Mouse (Mus musculus) hindbrain, embryonic 10.5 days (tissue): Measurements from ENCODE around the gene 4930469K13Rik. TPM values are rescaled to one million over a fixed set of nuclear protein-coding genes. Genes with fewer than 3 reads are reported as not detected.
"Not testable (repeated sequence)": the region's sequence is repeated elsewhere in the genome, so short reads cannot be mapped to it uniquely, and the experiment has no call there.

ENCODE experiments used
- DNase-seq: peaks from one replicate; pipeline ENCODE4 v3.0.0-alpha.2; 2017; ENCODE audit warnings: low spot score
- H3K27ac ChIP-seq: fragments of 300-500 bp; sonication (generic); 2 replicates; pipeline ENCODE4 v1.5.1; 2016; ENCODE audit warnings: mild to moderate bottlenecking, moderate library complexity
- H3K27me3 ChIP-seq: fragments of 300-500 bp; sonication (generic); 2 replicates; pipeline ENCODE4 v1.6.1; 2016; ENCODE audit warnings: mild to moderate bottlenecking; ENCODE audit not compliant: poor library complexity, insufficient read depth, severe bottlenecking
- H3K36me3 ChIP-seq: fragments of 300-500 bp; sonication (generic); 2 replicates; pipeline ENCODE4 v1.6.1; 2016; ENCODE audit warnings: mild to moderate bottlenecking, moderate library complexity
- H3K4me1 ChIP-seq: fragments of 300-500 bp; sonication (generic); replicated peaks from 2 replicates; pipeline ENCODE4 v1.6.1; 2016; ENCODE audit warnings: mild to moderate bottlenecking
- H3K4me3 ChIP-seq: fragments of 300-500 bp; sonication (generic); 2 replicates; pipeline ENCODE4 v1.5.1; 2016; ENCODE audit warnings: mild to moderate bottlenecking, moderate library complexity
- H3K9me3 ChIP-seq: fragments of 300-500 bp; sonication (generic); 2 replicates; pipeline ENCODE4 v1.6.1; 2016; ENCODE audit warnings: mild to moderate bottlenecking, moderate library complexity
- WGBS: fragments of 180-500 bp; shearing (Covaris S2); methylation state at CpG from one replicate; pipeline ENCODE4 v1.1.7; 2016; 5-methylcytosine and 5-hydroxymethylcytosine counted together
- polyA plus RNA-seq: library from polyadenylated mRNA; unstranded; fragments of >200 nt; fragmentation: Nextera tagmentation; extraction: Ambion mirVana; gene quantifications from 2 replicates; pipeline ENCODE4 v1.2.1, GENCODE M21; 2016

Gene 4930469K13Rik
- polyA plus RNA-seq: not detected in 2 replicates

- 82% methylated on average over 10 of the region's 10 CpGs for WGBS
- H3K9me3 ChIP-seq: no peaks in the 10 kb centered on the region
- DNase-seq: no peak
Measured at GRCm38 (mm10) chr11:34098422-34098821, at the start of gene 4930469K13Rik. TSS of gene 4930469K13Rik (minus strand) at chr11:34098554.

GRCm38 (mm10) chr11:34146934-34147333 is 48.6 kb upstream of the 4930469K13Rik start:
- WGBS: 73% methylated on average over 5 of the region's 5 CpGs
- Histone ChIP-seq H3K27ac (no peak overlapping the region), H3K36me3 (no peaks in the 10 kb centered on the region), H3K9me3 (no peaks in the 10 kb centered on the region), H3K27me3 (no peaks in the 10 kb centered on the region), H3K4me1 (peaks cover 5% of the 10 kb centered on the region; the same call in 1 of the 2 replicates), H3K4me3 (no peak overlapping the region)
- no peak for DNase-seq

More at GRCm38 (mm10) chr11:34098422-34098821, at the start of gene 4930469K13Rik:
- no peaks in the 10 kb centered on the region for H3K4me1 ChIP-seq
- no peak within 1 kb of the TSS for H3K27ac ChIP-seq
- no peaks in the 10 kb centered on the region for H3K36me3 ChIP-seq
- no peak within 1 kb of the TSS for H3K4me3 ChIP-seq
- H3K27me3 ChIP-seq: no peaks in the 10 kb centered on the region

- DNase-seq: no peak
- WGBS: 74% methylated on average over 4 of the region's 4 CpGs
- H3K4me1 ChIP-seq: peaks cover 5% of the 10 kb centered on the region; the same call in 1 of the 2 replicates
- no peak overlapping the region for H3K4me3 ChIP-seq
- H3K9me3 ChIP-seq: no peaks in the 10 kb centered on the region
- H3K36me3 ChIP-seq: no peaks in the 10 kb centered on the region
- no peaks in the 10 kb centered on the region for H3K27me3 ChIP-seq
- H3K27ac ChIP-seq: no peak overlapping the region; the same call in 1 of the 2 replicates
Measured at GRCm38 (mm10) chr11:34144421-34144820, 46.1 kb upstream of the 4930469K13Rik start.

GRCm38 (mm10) chr11:34143984-34144383 is 45.6 kb upstream of the 4930469K13Rik start:
- 81% methylated on average over 5 of the region's 5 CpGs for WGBS
- Histone ChIP-seq H3K4me1 (peaks cover 5% of the 10 kb centered on the region; the same call in 1 of the 2 replicates), H3K36me3 (no peaks in the 10 kb centered on the region), H3K27me3 (no peaks in the 10 kb centered on the region), H3K4me3 (no peak overlapping the region), H3K9me3 (no peaks in the 10 kb centered on the region), H3K27ac (no peak overlapping the region)
- DNase-seq: no peak

GRCm38 (mm10) chr11:34139296-34139695 is 40.9 kb upstream of the 4930469K13Rik start:
- H3K9me3 ChIP-seq: no peaks in the 10 kb centered on the region
- H3K27me3 ChIP-seq: no peaks in the 10 kb centered on the region
- WGBS: 91% methylated on average over 8 of the region's 8 CpGs
- no peak for DNase-seq
- H3K4me1 ChIP-seq: 0 out of 2 replicates have a peak, but pooled peaks cover under 1% of the 10 kb centered on the region
- no peak overlapping the region for H3K4me3 ChIP-seq
- no peaks in the 10 kb centered on the region for H3K36me3 ChIP-seq
- no peak overlapping the region for H3K27ac ChIP-seq

- no peaks in the 10 kb centered on the region for H3K9me3 ChIP-seq
- no peak for DNase-seq
- H3K27ac ChIP-seq: no peak overlapping the region
- no peaks in the 10 kb centered on the region for H3K27me3 ChIP-seq
- no peaks in the 10 kb centered on the region for H3K4me1 ChIP-seq
- H3K4me3 ChIP-seq: no peak overlapping the region
- 88% methylated on average over 2 of the region's 2 CpGs for WGBS
- H3K36me3 ChIP-seq: no peaks in the 10 kb centered on the region
Measured at GRCm38 (mm10) chr11:34128412-34128811, 30.1 kb upstream of the 4930469K13Rik start.

GRCm38 (mm10) chr11:34125727-34126126 is 27.4 kb upstream of the 4930469K13Rik start:
- H3K4me1 ChIP-seq, H3K4me3 ChIP-seq, H3K9me3 ChIP-seq, H3K27me3 ChIP-seq, H3K36me3 ChIP-seq, H3K27ac ChIP-seq, DNase-seq: not testable (repeated sequence)
- 80% methylated on average over 3 of the region's 3 CpGs for WGBS

GRCm38 (mm10) chr11:34124852-34125251 is 26.5 kb upstream of the 4930469K13Rik start:
- DNase-seq: no peak
- Histone ChIP-seq H3K27ac (no peak overlapping the region), H3K9me3 (no peaks in the 10 kb centered on the region), H3K27me3 (no peaks in the 10 kb centered on the region), H3K36me3 (no peaks in the 10 kb centered on the region), H3K4me3 (no peak overlapping the region), H3K4me1 (no peaks in the 10 kb centered on the region)
- 54% methylated on average over 7 of the region's 7 CpGs for WGBS

- no peaks in the 10 kb centered on the region for H3K27me3 ChIP-seq
- H3K4me3 ChIP-seq: no peak overlapping the region
- no peaks in the 10 kb centered on the region for H3K4me1 ChIP-seq
- 25% methylated on average over 2 of the region's 2 CpGs for WGBS
- peak; percentile 40 for DNase-seq
- no peak overlapping the region for H3K27ac ChIP-seq
- no peaks in the 10 kb centered on the region for H3K9me3 ChIP-seq
- H3K36me3 ChIP-seq: no peaks in the 10 kb centered on the region
Measured at GRCm38 (mm10) chr11:34123147-34123546, 24.8 kb upstream of the 4930469K13Rik start.

GRCm38 (mm10) chr11:34118319-34118718 is 20.0 kb upstream of the 4930469K13Rik start:
- 90% methylated on average over 3 of the region's 3 CpGs for WGBS
- no peak for DNase-seq
- Histone ChIP-seq H3K4me1 (peaks cover 6% of the 10 kb centered on the region; the same call in 1 of the 2 replicates), H3K27ac (no peak overlapping the region), H3K9me3 (no peaks in the 10 kb centered on the region), H3K27me3 (no peaks in the 10 kb centered on the region), H3K4me3 (no peak overlapping the region), H3K36me3 (no peaks in the 10 kb centered on the region)

- WGBS: 91% methylated on average over 3 of the region's 3 CpGs
Measured at GRCm38 (mm10) chr11:34117581-34117980, 19.2 kb upstream of the 4930469K13Rik start.

GRCm38 (mm10) chr11:34116572-34117135 is 18.3 kb upstream of the 4930469K13Rik start:
- Histone ChIP-seq H3K4me3 (no peak overlapping the region), H3K27me3 (no peaks in the 10 kb centered on the region), H3K4me1 (peaks cover 17% of the 10 kb centered on the region), H3K27ac (no peak overlapping the region), H3K36me3 (no peaks in the 10 kb centered on the region), H3K9me3 (no peaks in the 10 kb centered on the region)
- DNase-seq: no peak
- 82% methylated on average over 2 of the region's 2 CpGs for WGBS

More at GRCm38 (mm10) chr11:34117581-34117980, 19.2 kb upstream of the 4930469K13Rik start:
- Histone ChIP-seq H3K36me3 (no peaks in the 10 kb centered on the region), H3K27me3 (no peaks in the 10 kb centered on the region), H3K9me3 (no peaks in the 10 kb centered on the region), H3K27ac (no peak overlapping the region), H3K4me3 (no peak overlapping the region), H3K4me1 (peaks cover 12% of the 10 kb centered on the region)
- DNase-seq: no peak

- no peaks in the 10 kb centered on the region for H3K36me3 ChIP-seq
- 74% methylated on average over 2 of the region's 2 CpGs for WGBS
- H3K27ac ChIP-seq: peak overlapping the region; percentile 56; the same call in 1 of the 2 replicates
- DNase-seq: no peak
- H3K4me3 ChIP-seq: no peak overlapping the region
- peaks cover 18% of the 10 kb centered on the region for H3K4me1 ChIP-seq
- no peaks in the 10 kb centered on the region for H3K9me3 ChIP-seq
- H3K27me3 ChIP-seq: no peaks in the 10 kb centered on the region
Measured at GRCm38 (mm10) chr11:34113760-34114159, 15.4 kb upstream of the 4930469K13Rik start.
